Mouse (Mus musculus): Measurements from ENCODE around the gene Ssc5d.
"Not testable (repeated sequence)": the region's sequence is repeated elsewhere in the genome, so short reads cannot be mapped to it uniquely, and the experiment has no call there.

The Ssc5d gene

GRCm38 (mm10) chr7:4925441-4926381 is at the start of gene Ssc5d:
Ssc5d (plus strand) TSS chr7:4925785.
- peak; percentile 74 for DNase-seq (ENCODE audit: low read depth, low spot score)

- peak; percentile 92 for DNase-seq (ENCODE audit: low read depth, low spot score)
Measured at GRCm38 (mm10) chr7:4876753-4877221, 48.8 kb upstream of the Ssc5d start, which contains the start of gene Isoc2a. Isoc2a (plus strand) TSS chr7:4877153.

- no peak for DNase-seq (ENCODE audit: low read depth, low spot score)
Measured at GRCm38 (mm10) chr7:4877226-4877625, 48.4 kb upstream of the Ssc5d start.

DNA sequence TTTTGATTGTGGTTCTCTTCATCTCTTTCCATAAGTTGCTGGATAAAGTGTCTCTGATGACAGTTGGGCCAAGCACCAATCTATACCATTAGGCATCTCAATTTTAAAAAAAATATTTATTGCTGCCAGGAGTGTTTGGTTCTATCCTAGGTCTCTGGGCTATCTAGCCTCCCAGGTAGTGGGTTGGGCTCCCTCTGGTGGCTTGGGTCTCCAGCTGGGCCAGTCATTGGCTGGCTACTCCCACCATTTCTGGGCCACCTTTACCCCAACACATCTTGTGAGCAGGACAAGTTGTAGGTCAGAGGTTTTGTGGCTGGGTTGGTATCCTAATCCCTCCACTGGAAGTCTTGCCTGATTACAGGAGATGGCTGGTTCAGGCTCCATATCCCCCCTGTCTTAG is 47.4 kb upstream of the Ssc5d start:
- DNase-seq (ENCODE audit: low read depth, low spot score), result peak; percentile 34

GRCm38 (mm10) chr7:4879036-4879435 is 46.5 kb upstream of the Ssc5d start:
- not testable (repeated sequence) for DNase-seq (ENCODE audit: low read depth, low spot score)

DNA sequence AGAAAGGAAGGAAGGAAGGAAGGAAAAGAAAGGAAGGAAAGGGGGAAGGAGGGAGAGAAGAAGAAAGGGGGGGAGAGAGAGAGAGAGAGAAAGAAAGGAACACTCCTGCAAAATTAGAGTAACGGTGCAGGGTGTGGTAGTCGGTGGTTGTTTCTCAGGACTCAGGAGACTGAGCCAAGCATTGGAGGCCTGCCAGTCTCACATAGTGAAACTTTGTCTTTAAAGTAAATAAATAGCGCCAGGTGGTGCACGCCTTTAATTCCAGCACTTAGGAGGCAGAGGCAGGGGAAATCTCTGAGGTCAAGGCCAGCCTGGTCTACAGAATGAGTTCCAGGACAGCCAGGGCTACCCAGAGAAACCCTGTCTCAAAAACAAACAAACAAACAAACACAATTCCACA is 38.9 kb upstream of the Ssc5d start:
- peak; percentile 35 for DNase-seq (ENCODE audit: low read depth, low spot score)

- DNase-seq (ENCODE audit: low read depth, low spot score), result no peak
Measured at GRCm38 (mm10) chr7:4895186-4895585, 30.4 kb upstream of the Ssc5d start.

- DNase-seq (ENCODE audit: low read depth, low spot score), result no peak
Measured at GRCm38 (mm10) chr7:4898851-4899648, 26.5 kb upstream of the Ssc5d start.

DNA sequence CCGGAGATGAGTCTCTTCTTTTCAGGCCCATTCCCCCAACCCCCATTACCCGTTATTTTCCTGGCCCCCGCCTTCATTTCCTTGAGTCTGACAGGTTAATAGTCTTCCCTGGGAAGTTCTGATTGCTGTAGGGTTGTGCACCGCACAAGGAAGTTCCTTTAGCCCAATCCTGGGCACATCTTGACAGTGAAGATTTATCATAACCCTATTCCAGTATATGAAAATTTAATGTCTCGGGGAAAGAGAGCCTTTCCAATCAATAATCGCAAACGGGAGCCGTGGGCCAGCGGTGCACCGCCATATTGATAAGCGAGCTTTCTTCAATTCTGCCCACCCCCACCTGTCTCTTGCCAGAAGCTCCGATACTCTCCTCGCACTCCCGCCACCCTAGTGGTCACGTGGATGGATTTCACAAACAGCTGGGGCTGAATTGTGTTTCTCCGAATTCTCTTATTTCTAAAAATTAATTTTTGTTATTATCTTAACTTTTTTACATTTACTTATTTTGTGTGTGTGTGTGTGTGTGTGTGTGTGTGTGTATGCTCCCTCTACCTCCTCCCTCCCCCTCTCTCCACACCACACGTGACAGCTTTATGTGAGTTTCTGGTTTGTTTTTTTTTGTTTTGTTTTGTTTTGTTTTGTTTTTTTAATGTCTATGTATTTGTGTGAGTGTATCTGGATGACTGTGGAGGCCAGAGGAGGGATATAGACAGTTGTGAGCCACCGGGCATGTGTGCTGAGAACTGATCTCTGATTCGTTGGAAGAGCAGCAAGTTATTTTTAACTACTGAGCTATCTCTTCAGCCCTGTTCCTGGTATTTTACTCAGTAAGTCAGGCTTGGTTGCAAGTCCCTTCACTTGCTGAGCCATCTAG is 25.7 kb upstream of the Ssc5d start:
- DNase-seq (ENCODE audit: low read depth, low spot score), result no peak

DNA sequence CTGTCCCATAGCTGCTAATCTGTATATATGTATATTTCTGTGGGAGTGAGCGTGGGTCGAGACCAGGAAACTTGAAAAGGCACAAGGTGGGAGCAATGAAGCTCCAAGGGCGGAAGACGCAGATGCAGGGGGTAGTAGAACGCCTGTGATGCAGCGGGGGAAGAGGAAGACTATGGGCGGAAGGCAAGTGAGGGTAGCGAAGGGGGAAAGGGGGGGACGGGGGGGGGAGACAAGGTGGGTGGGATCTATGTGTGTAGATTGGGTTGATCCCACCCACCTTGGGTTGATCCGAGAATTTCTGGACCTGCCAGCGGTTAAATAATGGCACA is 25.1 kb upstream of the Ssc5d start:
- no peak for DNase-seq (ENCODE audit: low read depth, low spot score)

DNA sequence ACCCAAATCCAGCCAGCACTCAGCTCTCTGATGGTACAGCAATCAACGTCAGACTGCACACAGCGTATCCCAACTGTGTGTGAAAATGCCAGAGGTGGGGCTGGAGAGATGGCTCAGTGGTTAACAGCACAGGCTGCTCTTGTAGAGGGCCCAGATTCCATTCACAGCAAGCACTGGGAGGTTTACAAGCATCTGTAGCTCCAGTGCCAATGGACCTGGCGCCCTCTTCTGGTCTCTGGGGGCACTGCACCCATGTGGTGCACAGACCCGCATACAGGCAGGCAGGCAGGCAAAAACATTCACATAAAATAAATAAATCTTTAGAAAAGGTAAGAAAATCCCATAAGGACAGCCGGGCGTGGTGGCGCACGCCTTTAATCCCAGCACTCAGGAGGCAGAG is 24.4 kb upstream of the Ssc5d start:
- no peak for DNase-seq (ENCODE audit: low read depth, low spot score)

DNA sequence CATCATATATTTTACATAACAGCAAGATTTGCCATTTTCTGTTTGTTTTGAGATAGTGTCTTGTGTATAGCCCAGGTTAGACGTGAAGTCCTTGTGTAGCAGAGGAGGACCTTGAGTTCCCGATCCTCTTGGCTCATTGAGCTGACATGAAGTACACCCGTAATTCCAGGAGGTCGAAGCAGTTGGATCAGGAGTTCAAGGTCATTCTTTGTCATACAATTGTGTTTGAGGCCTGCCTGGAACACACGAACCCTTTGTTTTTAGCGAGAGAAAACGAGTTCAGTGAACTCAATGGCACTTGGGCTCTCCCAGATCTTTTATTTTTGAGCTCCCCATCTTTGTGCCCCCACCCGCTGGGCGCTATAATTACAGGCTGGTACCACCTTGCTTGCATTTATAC is 23.2 kb upstream of the Ssc5d start:
- DNase-seq (ENCODE audit: low read depth, low spot score), result no peak

DNA sequence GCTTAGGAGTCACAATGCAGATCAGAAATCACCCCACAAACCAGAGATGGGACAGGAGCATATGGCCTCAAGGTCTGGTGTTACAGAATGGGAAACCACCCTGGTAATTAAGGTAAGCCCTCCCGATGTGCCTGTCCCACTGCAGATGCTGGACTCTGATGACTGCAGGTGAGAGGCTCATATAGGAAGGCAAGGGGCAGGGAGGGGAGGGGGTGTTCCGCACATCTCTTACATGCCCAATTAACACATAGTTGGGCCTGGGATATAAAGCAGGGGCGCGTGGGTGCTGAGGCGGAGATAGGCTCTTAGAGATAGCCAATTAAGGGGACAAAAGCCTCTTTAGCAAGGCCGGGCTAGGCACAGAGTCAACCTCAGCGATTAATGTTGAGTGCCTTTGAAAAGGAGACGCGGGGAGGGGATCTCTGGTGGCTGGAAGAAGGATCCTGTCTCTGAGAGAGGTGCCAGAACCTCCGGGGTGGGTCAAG is 19.1 kb upstream of the Ssc5d start, which contains the start of gene Gm36210:
Gene Gm36210 (minus strand): TSS at position 51 of the 485 bp plus-strand sequence.
- DNase-seq (ENCODE audit: low read depth, low spot score), result no peak

DNA sequence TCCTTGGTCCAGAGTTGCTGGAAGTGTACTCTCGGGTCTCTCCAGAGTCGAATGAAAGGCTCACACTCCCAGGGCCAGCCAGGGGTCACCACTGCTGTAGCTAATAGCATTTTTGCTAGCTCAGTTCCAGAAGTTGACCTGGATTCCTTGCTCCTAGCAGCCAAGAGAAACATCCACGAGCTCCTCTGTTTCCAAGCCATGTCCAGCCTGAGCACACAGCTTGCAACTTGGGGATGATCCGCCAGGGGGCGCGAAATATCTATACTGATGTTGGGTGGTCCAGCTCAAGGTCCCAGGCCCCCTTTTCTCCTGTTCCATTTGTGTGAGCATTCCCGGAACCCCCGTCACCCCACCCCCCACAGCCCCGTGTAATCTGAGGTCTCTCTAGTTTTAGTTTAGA is 14.0 kb upstream of the Ssc5d start:
- peak; percentile 50 for DNase-seq (ENCODE audit: low read depth, low spot score)

- peak; percentile 58 for DNase-seq (ENCODE audit: low read depth, low spot score)
Measured at GRCm38 (mm10) chr7:4912248-4912647, 13.3 kb upstream of the Ssc5d start.

DNA sequence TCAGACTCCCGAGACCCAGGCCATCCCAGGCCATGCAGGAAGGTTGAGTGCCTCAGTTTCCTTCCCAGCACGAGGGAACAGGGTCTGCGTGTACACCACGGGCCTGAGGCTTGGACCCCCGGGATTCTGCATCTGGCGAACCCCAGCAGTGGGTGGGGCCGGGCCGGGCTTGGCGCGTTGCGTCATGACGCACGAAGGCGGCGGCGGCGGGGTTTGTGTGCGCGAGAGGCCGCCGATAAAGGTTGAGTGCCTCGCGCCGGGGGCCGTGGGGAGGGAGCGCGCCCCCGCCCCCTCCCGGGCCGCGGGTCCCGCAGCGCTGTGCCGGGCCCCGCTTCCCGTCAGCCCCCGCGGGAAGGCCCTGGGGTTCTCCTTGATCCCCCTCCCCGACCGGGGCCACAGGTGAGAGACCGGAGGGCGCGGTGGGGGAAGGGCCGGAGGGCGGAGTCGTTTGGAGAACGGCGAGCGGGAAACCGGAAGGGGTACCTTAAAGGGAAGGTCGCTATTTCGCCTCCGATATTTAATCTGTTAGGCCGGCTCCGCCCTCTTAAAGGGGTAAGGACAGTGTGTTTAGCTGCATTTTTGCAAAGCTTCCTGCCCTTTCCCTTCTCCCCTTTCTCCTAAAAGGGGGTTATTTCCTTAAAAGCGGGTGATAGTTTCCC is 10.4 kb upstream of the Ssc5d start, which contains the start of gene Zfp628:
Gene Zfp628 (plus strand): TSS at position 211 of the 659 bp plus-strand sequence.
- peak; percentile 91 for DNase-seq (ENCODE audit: low read depth, low spot score)

- peak; percentile 59 for DNase-seq (ENCODE audit: low read depth, low spot score)
Measured at GRCm38 (mm10) chr7:4915669-4916416, 9.7 kb upstream of the Ssc5d start.

- no peak for DNase-seq (ENCODE audit: low read depth, low spot score)
Measured at GRCm38 (mm10) chr7:4917494-4917893, 8.1 kb upstream of the Ssc5d start.

DNA sequence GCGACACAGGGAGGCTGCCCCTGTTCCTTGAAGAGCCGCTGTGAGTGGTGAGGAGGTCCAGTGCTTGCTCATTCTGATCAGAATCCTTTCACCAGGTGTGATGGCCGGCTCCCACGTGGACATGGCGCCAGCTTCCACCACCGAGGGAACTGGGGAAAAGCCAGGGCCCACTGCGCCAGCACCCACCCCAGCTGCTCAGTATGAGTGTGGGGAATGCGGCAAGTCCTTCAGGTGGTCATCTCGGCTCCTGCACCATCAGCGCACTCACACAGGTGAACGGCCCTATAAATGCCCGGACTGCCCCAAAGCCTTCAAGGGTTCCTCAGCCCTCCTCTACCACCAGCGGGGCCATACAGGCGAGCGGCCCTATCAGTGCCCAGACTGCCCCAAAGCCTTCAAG is 6.9 kb upstream of the Ssc5d start:
- DNase-seq (ENCODE audit: low read depth, low spot score), result no peak

- DNase-seq (ENCODE audit: low read depth, low spot score), result no peak
Measured at GRCm38 (mm10) chr7:4919096-4919495, 6.5 kb upstream of the Ssc5d start.

Measured in 3T3-L1 (cell line).